Mouse (Mus musculus): Measurements from ENCODE around the gene Tnik.
A peak's percentile ranks its signal among the peaks of the same experiment; 100 is the strongest.

Tnik gene

DNA sequence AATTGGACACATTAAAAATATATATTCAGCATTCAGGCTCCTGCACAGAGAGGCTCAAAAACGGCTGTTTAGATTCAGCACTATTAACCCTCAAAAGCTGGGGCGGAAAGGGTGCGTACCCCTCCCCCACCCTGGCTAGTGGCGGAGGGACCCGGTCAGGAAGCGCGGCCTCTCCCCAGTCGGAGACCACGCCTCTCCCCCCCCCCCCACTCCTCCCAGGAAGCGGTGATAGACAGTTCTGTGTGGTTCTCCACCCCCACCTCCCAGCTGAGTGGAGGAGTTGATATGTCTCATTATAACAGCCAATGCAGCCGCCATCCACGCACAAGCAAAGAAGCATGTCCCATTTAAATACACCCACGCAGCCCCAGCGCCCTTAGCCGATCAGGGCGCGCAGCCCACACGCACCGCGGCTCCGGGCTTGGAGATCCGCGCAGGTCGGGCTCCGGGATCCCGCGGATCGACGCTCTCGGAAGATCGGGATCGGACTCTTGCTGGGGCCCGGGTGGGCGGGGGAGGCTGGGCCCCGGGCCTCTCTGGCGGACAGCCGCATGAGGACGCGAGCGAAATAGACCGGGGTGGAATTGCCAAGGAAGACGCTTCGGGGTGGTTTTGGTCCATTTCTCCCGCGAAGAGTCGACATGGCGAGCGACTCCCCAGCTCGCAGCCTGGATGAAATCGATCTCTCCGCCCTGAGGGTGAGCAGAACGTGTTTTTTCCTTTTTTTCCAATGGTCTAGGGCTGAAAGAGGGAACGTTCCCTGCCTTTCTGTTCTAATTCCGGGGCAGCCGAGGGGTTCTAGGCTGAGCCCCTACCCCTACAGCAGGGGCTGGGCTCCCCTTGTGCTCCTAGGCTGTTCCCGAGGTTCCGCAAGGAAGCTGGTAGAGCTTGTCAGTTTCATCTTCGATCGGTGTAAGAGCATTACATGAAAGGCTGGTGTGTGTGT is at the start of gene Tnik:
TSS of gene Tnik (plus strand) at position 213 of the 946 bp plus-strand sequence.
- peak; percentile 41 for DNase-seq (ENCODE audit: low spot score)

DNA sequence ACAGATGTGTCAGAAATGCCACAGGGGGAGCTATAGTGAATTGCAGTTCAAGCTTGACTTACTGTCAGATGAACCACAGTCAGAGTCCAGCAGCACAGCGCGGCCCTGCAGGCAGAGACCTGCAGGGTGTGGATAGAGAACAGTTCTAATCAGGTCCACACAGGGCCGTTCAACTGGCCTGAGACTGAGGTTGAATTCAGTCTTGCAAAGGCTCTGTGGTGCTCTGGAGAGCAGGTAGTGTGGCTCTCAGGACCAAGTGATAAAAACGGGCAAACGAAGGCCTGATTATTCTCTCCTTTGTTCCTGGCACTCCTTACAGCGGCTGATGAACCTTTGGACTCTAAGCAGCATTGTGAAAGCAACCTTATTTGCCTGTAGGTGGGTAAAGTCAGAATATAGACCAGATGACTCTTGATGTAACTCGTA is 48.1 kb upstream of the Tnik start:
- no peak for DNase-seq (ENCODE audit: low spot score)

DNA sequence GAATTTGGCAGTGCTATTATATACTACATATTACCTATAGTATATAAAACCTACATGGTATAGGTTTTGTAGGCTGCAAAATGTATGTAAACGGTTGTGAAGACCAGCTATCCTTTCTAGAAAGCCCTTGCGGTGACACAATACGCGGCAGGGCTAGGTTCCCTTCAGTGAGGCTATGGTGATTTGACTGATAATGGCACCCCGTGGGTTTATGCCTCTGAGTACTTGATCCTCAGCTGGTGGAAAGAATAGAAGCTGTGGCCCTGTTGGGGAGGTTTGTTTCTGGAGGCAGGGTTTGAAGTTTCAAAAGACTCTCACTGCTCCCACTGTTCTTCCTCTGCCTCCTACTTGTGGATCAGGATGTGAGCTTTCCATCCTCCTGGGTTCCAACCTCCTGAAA is 46.0 kb upstream of the Tnik start:
- DNase-seq (ENCODE audit: low spot score) = no peak

DNA sequence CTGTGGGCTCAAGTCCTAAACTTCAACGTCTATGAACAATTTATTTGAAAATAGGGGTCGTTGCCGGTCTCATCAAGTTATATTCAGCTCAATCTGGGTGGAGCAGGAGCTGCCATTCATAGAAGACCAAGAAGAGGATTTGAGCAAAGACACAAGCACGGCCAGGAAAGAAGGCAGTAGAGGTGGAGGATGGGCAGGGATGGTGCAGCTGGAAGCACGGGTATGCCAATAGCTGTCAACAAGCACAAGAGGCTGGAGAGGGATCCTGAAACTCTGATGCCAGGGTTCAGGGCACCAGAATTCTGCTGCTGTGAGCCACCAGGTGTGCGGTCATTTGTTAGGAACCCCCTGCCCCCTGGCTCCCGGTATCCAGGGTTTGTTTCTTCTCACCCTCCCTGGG is 43.5 kb upstream of the Tnik start:
- no peak for DNase-seq (ENCODE audit: low spot score)

DNA sequence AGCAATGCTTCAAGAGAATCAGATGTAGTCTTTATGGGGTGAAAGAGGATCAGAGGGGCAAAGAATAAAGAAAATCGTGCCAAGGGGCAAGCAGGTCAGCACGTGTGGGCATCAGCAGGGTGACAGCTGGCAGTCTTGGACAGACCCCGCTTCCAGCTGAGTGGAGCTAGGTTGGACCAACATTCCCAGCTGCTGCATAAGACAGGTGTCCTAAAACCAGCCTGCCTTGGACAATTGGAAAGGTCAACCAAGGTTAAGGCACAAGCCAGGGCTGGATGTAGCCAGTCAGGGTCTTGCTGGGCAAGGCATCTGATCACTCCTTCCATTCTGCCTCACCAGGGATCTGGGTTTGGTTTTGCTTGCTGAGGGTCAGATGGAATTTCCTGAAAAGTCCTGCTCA is 43.0 kb upstream of the Tnik start:
- no peak for DNase-seq (ENCODE audit: low spot score)

DNA sequence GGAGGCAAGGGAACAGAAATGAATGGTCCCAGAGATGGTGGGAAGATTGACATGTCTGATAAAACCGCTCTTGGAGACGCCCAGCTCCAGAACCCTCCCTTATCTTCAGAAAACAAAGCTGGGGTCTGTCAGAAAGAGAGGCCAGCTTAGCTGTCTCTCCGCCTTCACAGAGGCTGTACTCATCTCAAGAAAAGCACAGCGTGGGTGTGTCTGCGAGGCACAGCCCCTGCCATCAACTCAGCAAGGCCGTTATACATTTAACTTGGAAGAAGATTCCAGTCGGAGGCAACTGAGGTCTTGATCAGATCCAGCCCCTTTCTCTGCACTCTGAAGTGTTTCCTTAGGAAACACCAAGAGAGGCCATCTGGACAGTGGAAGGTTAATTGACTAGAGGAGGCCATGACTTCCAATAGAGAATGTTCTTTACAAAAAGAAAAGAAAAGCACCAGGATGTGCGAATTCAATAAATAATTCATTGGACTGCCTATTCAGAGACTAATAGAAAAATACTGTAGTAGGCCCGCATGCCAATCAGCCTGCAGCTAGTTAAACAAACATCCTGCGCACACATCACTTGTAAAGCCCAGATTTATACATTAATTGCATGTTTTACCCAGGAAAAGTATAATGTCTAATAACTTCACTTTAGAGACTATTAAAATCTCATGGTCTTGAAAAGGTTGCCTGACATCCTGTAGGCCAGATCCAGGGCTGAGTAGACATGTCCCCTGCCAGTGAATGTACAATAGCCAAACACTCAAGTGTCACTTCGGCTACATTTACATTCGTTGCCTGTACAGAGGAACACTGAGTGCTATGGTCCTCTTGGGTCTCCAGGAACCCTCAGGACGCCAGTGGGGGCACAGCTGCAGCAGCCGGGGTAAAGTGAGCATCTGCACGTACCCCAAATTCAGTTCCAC is 38.3 kb upstream of the Tnik start:
- no peak for DNase-seq (ENCODE audit: low spot score)

DNA sequence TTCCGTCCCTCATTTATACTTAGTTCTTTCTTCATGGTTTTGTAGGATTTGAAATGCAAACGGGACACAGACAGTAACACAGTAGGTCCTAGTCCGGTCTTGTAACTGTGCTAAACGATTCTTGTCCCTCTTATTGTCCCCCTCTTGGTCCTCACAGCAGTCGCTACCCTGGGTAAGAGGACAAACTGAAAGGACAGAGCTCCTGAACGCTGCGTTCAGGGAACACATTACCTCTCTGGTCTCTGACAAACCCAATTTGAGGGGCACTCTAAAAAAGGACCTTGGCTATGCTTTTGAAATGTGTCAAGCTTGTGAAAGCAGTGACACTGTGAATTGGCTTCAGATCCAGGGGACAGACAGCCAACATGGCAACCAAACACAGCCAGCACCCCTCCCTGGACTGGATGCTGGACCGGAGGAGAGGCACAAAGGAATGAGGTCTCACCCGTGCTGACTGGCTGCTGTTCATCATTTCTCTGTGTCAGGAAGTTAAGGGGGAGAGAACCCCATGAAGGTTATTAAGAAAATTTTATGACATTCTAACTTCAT is 37.6 kb upstream of the Tnik start:
- no peak for DNase-seq (ENCODE audit: low spot score)

DNA sequence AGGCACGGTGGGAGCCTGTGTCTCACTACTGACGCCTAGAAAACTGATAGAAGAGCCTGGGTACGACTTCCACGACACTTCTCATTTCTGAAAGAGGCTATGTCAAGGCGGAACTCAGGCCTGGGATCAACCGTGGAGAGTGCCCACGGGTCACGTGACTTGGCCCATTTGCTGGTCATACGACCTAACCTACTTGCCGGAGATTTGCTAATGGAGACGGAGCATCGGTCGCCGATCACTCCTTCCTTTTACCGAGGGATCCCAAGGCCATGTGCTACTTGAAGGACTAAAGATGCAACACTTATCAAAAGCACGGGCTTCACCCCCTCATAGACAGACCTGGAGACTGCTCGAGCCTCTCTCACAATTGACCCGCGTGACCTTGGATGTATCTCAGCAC is 36.8 kb upstream of the Tnik start:
- no peak for DNase-seq (ENCODE audit: low spot score)

DNA sequence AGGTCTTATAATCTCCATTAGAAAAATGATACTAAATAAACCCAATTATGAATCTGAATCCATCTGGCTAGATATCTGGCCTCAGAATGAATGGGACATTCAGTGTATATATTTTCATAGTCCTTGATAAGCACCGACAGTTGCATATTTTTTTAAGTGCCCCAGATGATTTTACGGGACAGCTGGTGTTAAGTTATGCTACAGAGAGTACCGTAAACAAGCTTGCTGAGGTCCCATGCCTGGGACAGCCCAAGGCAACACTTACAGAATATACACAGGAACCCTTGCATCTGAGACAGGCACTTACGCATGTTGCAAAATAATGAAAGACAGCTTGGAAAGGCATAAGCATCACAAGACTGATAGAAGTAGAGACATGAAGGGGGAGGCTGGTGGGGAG is 34.1 kb upstream of the Tnik start:
- DNase-seq (ENCODE audit: low spot score) = no peak

DNA sequence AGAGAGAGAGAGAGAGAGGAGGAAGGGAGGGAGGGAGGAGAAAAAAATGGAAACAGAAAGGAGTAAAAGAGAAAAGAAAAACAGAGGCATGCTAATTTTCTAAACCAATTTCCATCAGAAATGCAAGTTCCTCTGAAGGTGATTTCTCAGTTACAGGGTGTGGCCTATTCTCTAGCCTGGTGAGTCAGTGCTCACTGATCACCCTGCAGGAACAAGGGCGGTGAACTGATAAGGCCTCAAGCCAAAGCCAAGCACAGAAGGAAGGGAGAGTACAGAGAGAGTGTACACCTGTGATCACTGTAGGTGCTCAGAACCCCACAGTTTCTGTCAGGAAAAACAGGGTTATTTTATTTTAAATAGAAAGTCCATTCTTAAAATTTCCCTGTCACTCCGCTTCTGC is 33.5 kb upstream of the Tnik start:
- peak; percentile 5 for DNase-seq (ENCODE audit: low spot score)

DNA sequence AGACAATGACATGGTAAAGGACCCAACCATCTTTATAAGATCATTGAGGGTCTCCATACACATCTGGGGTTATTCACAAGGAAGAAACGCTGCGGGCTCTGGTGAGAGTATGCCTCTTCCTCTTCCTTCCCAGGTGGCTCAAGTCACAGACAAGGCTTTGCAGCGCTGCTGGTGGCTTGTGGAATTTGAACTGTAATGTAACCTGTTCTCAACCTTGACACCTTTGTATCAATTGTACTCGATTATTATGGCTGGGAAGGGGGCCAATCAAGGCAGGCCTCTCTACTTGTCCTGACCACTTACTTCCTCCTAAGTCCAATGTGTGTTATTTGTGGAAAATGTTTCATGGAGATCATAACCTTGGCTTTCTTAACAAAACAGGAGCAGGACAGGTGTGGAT is 30.1 kb upstream of the Tnik start:
- no peak for DNase-seq (ENCODE audit: low spot score)

DNA sequence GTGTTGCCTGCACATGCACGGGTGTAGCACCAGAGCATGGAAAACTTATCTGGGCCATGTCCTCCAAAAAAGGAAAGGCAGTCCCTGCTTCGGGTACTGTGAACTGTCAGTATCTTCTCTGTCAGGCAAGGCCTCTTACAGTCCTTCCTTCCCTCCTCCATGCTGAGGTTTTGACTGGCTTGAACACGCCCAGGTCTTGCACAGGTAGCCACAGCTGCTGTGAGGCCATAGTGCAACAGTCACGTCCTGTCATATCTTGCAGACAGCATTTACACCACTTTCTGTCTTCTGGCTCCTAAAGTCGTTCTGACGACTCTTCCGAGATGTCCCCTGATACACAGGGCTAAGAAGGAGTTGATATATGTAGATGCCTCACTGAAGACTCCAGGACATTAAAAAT is 28.8 kb upstream of the Tnik start:
- DNase-seq (ENCODE audit: low spot score) = no peak

DNA sequence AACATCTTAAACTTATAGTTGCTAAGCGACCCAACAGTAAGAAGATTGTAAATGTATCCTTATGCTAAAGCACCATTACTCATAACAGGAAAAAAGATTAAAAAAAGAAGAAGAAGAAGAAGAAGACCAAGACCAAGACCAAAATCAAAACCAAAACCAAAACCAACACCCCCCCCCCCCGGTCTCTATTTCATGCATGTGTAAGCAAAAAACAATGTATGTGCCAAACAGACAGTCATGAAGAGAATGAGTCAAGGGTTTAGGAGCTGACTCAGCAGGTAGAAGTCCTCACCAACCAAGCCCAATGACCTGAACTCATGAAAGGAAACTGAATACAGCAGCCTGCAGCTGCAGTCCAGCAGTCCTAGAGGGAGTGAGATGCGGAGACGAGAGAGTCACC is 26.3 kb upstream of the Tnik start:
- no peak for DNase-seq (ENCODE audit: low spot score)

DNA sequence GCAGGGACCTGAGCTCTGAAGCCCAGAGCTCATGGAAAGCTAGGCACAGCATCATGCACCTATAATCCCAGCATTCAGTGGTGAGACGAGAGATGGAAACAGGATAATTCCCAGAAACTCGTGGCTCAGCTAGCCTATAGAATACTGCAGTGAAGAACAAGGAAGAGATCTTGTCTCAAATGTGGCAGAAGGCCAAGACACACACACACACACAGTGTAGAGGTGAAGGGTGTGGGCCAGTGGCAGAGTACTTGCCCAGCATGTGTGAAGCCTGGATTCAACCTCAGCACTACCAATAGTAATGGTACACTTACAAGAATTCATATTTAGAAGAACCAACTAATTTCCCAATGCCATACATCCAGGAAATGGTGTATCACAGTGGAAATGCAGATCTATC is 24.9 kb upstream of the Tnik start:
- DNase-seq (ENCODE audit: low spot score) = no peak

DNA sequence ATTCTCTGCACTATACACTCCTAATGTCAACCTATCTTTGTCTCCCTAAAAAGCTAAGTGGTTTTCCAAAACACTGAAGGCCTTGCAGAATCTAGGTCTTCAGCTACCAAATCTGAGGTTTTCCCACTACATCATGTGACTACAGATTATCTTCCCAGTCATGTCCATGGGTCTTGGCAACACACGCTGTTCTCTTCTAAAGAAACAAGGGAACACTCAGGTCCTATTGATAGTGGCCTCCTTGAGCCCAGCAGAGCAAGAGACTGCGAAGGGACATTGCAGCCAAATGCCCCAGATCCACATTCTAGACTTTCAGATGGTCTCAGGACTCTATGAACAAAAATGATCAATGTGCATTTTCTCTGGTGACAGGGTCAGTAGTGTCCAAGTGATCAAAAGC is 20.5 kb upstream of the Tnik start:
- DNase-seq (ENCODE audit: low spot score) = no peak

DNA sequence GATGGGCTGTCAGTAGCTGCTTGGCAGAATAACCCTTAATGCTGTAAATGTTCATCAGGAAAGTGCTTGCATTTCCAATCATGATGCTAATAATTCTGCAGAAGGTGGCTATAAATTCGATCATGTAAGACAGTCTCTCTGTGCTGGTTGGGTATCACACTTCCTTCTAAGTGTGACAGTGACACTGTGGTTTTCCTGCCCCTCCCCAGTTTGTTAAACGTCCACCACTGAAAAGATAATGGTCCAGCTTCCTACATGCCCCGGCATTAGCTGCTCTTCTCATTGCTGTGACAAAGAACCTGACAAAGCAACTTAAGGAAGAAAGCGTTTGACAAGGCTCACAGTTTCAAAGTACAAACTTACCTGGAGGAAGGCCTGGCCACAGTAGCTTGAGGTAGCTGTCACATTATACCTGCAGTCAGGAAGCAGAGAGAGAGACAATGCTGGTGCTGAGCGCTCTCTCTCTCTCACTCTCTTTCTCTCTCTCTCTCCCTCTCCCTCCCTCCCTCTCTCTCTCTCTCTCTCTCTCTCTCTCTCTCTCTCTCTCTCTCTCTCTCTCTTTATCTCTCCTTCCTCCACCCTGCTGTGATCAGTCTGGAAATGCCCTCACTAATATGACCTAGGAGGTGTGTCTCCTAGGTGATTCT is 18.6 kb upstream of the Tnik start:
- DNase-seq (ENCODE audit: low spot score) = no peak

DNA sequence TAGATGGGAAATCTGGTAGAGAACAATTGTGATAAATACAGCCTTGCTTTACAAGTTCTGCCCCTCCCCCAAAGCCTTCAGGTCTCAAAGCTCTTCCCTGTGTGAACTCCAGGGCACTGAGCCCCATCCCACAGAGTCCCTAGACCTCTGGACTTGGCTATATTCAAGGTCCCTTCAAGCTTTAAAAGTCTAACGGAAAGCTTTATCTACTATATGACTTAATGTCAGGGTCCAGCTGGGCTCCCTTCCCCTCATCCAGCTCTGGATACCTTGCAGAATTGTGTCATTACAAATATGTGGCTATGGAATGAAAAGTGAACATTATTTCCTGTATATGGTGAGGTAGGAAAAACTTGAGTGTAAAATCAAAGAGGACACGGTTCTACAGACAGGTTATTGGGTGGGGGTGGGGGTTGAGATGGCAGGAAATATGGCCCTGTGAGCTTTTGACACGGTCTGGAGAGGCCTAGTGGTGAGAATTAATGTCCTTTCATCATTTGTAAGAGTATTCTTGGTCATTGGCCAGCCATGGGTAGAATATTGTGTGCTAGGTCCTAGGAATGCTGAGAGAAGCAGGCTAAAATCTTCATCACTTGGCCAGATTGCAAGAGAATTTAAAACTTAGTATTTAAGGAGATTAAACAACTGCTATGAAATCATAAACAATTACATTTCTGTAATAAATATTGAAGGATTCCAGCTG is 14.6 kb upstream of the Tnik start:
- no peak for DNase-seq (ENCODE audit: low spot score)

DNA sequence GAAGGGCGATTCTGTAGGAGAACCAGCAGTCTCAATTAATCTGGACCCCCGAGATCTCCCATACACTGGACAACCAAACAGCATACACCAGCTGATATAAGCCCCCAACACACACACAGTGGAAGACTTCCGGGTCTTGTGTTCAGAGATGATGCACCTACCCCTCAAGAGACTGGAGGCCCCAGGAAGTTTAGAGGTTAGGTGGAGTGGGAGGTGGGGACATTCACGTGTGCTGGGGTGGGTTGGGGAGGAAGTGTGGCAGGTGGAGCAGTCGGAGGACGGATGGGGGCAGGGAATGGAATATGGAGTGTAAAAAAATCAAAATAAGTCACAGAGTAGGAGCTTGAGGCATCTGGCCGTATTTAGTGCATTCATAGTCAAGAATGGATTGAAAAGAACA is 7.3 kb upstream of the Tnik start:
- DNase-seq (ENCODE audit: low spot score) = no peak

DNA sequence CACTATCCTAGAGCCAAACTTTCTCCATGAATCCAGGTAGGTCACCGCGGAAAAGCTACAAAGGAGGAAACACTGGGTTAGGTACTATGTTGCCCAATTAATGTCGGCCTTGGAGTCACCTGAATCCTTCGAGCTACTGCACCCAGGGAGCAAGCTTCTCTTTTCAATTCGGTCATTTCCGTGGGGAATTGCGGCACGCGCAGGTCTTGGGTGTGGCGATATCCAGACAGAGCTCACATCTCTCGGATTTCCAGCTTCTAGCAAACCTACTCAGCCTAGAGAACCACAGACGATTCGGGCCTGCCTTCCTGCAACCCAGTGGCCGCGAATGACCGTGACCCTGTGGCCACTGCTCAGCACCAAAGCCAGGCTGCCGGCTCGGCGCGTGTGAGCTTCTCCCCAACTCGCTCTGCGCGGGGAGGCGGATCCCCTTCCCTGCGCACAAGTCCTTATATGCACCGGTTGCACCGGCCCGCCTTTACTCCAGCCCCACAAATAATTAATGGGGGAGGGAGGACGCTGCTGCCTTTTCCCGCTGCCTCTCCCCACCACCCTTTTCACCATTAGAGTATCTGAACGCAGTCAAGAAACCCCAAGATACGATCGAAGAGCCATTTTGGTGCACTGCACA is 528 bp upstream of the Tnik start:
- peak; percentile 20 for DNase-seq (ENCODE audit: low spot score)

DNA sequence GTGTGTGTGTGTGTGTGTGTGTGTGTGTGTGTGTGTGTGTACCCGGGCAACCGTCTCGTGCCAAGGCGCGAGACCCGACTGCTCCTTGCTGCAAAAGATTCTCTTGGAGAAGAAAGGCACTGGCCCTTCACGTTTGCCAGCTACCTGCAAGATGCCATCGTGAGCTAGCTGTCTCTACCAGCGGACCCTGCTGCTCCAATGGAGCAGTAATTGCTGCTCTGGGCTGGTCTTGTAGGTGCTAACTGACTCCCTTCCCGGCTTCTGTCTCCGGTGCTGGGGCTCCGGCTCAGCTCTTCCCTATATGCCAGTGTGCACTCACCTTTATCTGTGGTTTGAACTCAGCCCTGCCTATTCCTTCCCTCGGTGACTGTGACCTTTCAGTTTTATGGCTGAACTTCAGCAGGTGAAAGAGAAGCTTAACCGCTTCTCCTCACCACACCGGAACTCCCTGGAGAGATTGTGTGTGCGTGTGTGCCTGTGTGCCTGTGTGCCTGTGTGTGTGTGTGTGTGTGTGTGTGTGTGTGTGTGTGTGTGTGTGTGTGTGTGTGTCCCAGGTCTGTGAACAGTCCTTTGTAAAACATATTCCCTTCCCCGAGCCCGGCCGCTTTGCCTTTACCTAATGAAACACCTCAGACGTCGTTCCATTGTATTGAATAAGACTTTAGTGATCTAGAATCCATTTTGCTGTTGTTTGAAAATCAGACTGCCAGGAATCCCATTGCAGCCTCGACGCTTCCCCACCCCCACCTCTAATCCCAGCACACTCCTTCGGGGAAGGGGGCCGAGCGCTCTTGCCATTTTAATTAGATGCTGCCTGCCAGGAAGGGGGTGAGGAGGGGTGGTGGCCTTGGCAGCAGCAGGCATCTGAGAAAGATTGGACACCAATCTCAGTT is 1.2 kb downstream of the Tnik start:
- DNase-seq (ENCODE audit: low spot score) = peak; percentile 15
